30 mouse cellular contexts compared by ENCODE assay signal in the genomic region with DNA sequence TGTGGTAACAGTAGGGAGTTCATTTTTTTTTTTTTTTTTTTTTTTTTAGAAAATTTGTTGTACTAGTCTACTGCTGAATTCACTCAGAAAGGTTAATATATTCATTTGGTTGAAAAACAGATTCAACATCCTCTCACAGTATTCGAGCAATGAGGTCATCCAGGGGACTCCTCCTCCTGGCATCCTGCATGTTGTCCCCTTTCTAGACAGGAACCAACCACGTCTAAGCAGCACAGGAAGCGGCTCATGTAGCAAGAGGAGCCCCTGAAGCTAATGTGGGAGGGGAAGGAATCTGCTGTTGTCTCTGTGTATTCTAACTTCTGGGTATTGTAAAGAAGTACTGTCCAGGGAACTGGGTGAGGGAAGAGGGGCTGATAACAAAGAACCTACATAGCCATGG. TPM values are rescaled to one million over a fixed set of nuclear protein-coding genes. Genes with fewer than 3 reads are reported as not detected.
DNase-seq lines count a peak whose midpoint lies in the region; ATAC-seq and TF ChIP-seq lines count a peak whose summit lies in the region.
"Had no signal": no experiment of that assay in that cellular context is flagged by ENCODE, and none has a peak within 500 bp of the region (broad histone marks: within the 10 kb centered on the region; RNA-seq: fewer than 3 reads in every experiment).

No protein-coding gene starts in this region.

- no peaks in the 10 kb centered on the region for H3K36me3 ChIP-seq in kidney, postnatal 0 days (ENCODE audit: insufficient read depth, low read length)
- no peaks in the 10 kb centered on the region for H3K36me3 ChIP-seq in hindbrain, postnatal 0 days (ENCODE audit: insufficient read depth, low read length)
- no peaks in the 10 kb centered on the region for H3K36me3 ChIP-seq in midbrain, postnatal 0 days (ENCODE audit: insufficient read depth, low read length)
- H3K36me3 ChIP-seq: heart, embryonic 10.5 days; heart, embryonic 15.5 days; hindbrain, embryonic 12.5 days; kidney, embryonic 15.5 days; limb, embryonic 10.5 days; limb, embryonic 15.5 days; liver, embryonic 13.5 days; midbrain, embryonic 12.5 days; neural tube, embryonic 13.5 days had no signal

- 47% methylated on average over 3 of the region's 3 CpGs for WGBS in kidney, postnatal 0 days
- WGBS in hindbrain, postnatal 0 days: 76% methylated on average over 3 of the region's 3 CpGs
- WGBS in midbrain, postnatal 0 days: 75% methylated on average over 3 of the region's 3 CpGs

- no peak overlapping the region for H3K4me2 ChIP-seq in kidney, postnatal 0 days (ENCODE audit: low read length)
- H3K4me2 ChIP-seq in hindbrain, postnatal 0 days (ENCODE audit: low read depth, low read length): no peak overlapping the region
- no peak overlapping the region for H3K4me2 ChIP-seq in midbrain, postnatal 0 days (ENCODE audit: low read depth, low read length, poor library complexity, severe bottlenecking)
- H3K4me2 ChIP-seq: heart, embryonic 15.5 days; hindbrain, embryonic 12.5 days; kidney, embryonic 15.5 days; limb, embryonic 15.5 days; liver, embryonic 13.5 days; midbrain, embryonic 12.5 days; neural tube, embryonic 13.5 days had no signal

- H3K4me3 ChIP-seq in kidney, postnatal 0 days (replicated peaks; ENCODE audit: low read depth, low read length): no peak overlapping the region
- H3K4me3 ChIP-seq in hindbrain, postnatal 0 days (ENCODE audit: low read length): no peak overlapping the region
- H3K4me3 ChIP-seq in midbrain, postnatal 0 days (ENCODE audit: low read depth, low read length): no peak overlapping the region
- H3K4me3 ChIP-seq: heart, embryonic 10.5 days; heart, embryonic 15.5 days; hindbrain, embryonic 12.5 days; kidney, embryonic 15.5 days; limb, embryonic 10.5 days; limb, embryonic 15.5 days; liver, embryonic 13.5 days; midbrain, embryonic 12.5 days; neural tube, embryonic 13.5 days had no signal

- no peak overlapping the region for H3K9ac ChIP-seq in kidney, postnatal 0 days (ENCODE audit: low read depth, low read length)
- H3K9ac ChIP-seq in hindbrain, postnatal 0 days (replicated peaks; ENCODE audit: low read length): no peak overlapping the region
- no peak overlapping the region for H3K9ac ChIP-seq in midbrain, postnatal 0 days (replicated peaks; ENCODE audit: low read length, poor library complexity, severe bottlenecking)
- H3K9ac ChIP-seq: heart, embryonic 15.5 days; hindbrain, embryonic 12.5 days; kidney, embryonic 15.5 days; limb, embryonic 15.5 days; liver, embryonic 13.5 days; midbrain, embryonic 12.5 days; neural tube, embryonic 13.5 days had no signal

- no peak overlapping the region for H3K27ac ChIP-seq in kidney, postnatal 0 days
- H3K27ac ChIP-seq in hindbrain, postnatal 0 days: no peak overlapping the region
- no peak overlapping the region for H3K27ac ChIP-seq in midbrain, postnatal 0 days (ENCODE audit: low read depth, low read length)
- H3K27ac ChIP-seq: heart, embryonic 10.5 days; heart, embryonic 15.5 days; hindbrain, embryonic 12.5 days; kidney, embryonic 15.5 days; limb, embryonic 10.5 days; limb, embryonic 15.5 days; liver, embryonic 13.5 days; macrophage; midbrain, embryonic 12.5 days; neural tube, embryonic 13.5 days had no signal

- H3K9me3 ChIP-seq in kidney, postnatal 0 days (replicated peaks; ENCODE audit: low read length): no peaks in the 10 kb centered on the region
- no peaks in the 10 kb centered on the region for H3K9me3 ChIP-seq in hindbrain, postnatal 0 days (ENCODE audit: low read length)
- H3K9me3 ChIP-seq in midbrain, postnatal 0 days (ENCODE audit: low read length): no peaks in the 10 kb centered on the region
- H3K9me3 ChIP-seq: heart, embryonic 10.5 days; hindbrain, embryonic 12.5 days; kidney, embryonic 15.5 days; limb, embryonic 10.5 days; limb, embryonic 15.5 days; liver, embryonic 13.5 days; midbrain, embryonic 12.5 days; neural tube, embryonic 13.5 days had no signal

- TF ChIP-seq CTCF in kidney, postnatal 0 days (IDR thresholded peaks at IDR 0.05; ENCODE audit: low read depth): no peak
- TF ChIP-seq CTCF in hindbrain, postnatal 0 days (IDR thresholded peaks at IDR 0.05; ENCODE audit: low read depth): no peak
- no peak for TF ChIP-seq CTCF in midbrain, postnatal 0 days (IDR thresholded peaks at IDR 0.05)

- DNase-seq in kidney, postnatal 0 days (ENCODE audit: low spot score): peak; percentile 20
- no peak for DNase-seq in kidney, adult 9 months
- peak; percentile 35 for DNase-seq in thymus, postnatal 0 days (ENCODE audit: low spot score)
- no peak for DNase-seq in thymus, postnatal 25 days
- no peak for DNase-seq in hindbrain, postnatal 0 days (ENCODE audit: low spot score)
- no peak for DNase-seq in midbrain, postnatal 0 days (ENCODE audit: low spot score)
- DNase-seq: adrenal gland, adult 2 months; adrenal gland, postnatal 36 days; cerebellum, adult 2 months; cerebellum, postnatal 14 days; gastrocnemius, postnatal 14 days; heart, adult 11 months; heart, postnatal 36 days; kidney, adult 11 months; kidney, postnatal 4 days; liver, embryonic 13.5 days; lung, adult 18-20 months; right cerebral cortex, postnatal 4 days had no signal

- H3K27me3 ChIP-seq in kidney, postnatal 0 days (ENCODE audit: insufficient read depth, low read length): no peaks in the 10 kb centered on the region
- H3K27me3 ChIP-seq in hindbrain, postnatal 0 days (ENCODE audit: insufficient read depth, low read length): no peaks in the 10 kb centered on the region
- no peaks in the 10 kb centered on the region for H3K27me3 ChIP-seq in midbrain, postnatal 0 days (ENCODE audit: insufficient read depth, low read length)
- H3K27me3 ChIP-seq: heart, embryonic 15.5 days; hindbrain, embryonic 12.5 days; kidney, embryonic 15.5 days; limb, embryonic 15.5 days; liver, embryonic 13.5 days; midbrain, embryonic 12.5 days; neural tube, embryonic 13.5 days had no signal

- H3K4me1 ChIP-seq in kidney, postnatal 0 days (replicated peaks; ENCODE audit: insufficient read depth, low read length): no peaks in the 10 kb centered on the region
- H3K4me1 ChIP-seq in hindbrain, postnatal 0 days (ENCODE audit: insufficient read depth, low read length): no peaks in the 10 kb centered on the region
- H3K4me1 ChIP-seq in midbrain, postnatal 0 days (ENCODE audit: insufficient read depth, low read length): no peaks in the 10 kb centered on the region

- no peak for ATAC-seq in kidney, postnatal 0 days (replicated peaks; ENCODE audit: low FRiP score, low read depth)
- peak; percentile 83 for ATAC-seq in activated CD4-positive, CD25-positive, alpha-beta regulatory T cell, adult 4 months
- ATAC-seq in inflammation-experienced regulatory T-cells, adult 6 months: peak; percentile 99
- no peak for ATAC-seq in hindbrain, postnatal 0 days
- ATAC-seq in midbrain, postnatal 0 days (ENCODE audit: low FRiP score): no peak
- ATAC-seq: forebrain, embryonic 14.5 days had no signal

RNA-seq across cellular contexts. Expression of a gene that starts 18.4 kb away (rescaled TPM):
- polyA plus RNA-seq in kidney, postnatal 0 days (2015; fragmentation: Nextera tagmentation; extraction: Ambion mirVana): 11.2 and 13.1 TPM in 2 replicates
- 5.5 and 6.3 TPM in 2 replicates for polyA plus RNA-seq in thymus, postnatal 0 days (2015; fragmentation: Nextera tagmentation; extraction: Ambion mirVana)
- polyA plus RNA-seq in activated CD4-positive, CD25-positive, alpha-beta regulatory T cell, adult 4 months (2017; shearing (Covaris generic)): 1 to 10 TPM; 3.5 to 5.7 TPM
- 1 to 10 TPM; 4.1 to 9.6 (median 6.5) TPM for polyA plus RNA-seq in inflammation-experienced regulatory T-cells, adult 6 months (2017; shearing (Covaris generic))
- 21.6 and 48.7 TPM in 2 replicates for total RNA-seq in hindbrain, postnatal 0 days (2014; rRNA removed)
- polyA plus RNA-seq in hindbrain, postnatal 0 days (2015; fragmentation: Nextera tagmentation; extraction: Ambion mirVana): 11.6 and 13.3 TPM in 2 replicates
- total RNA-seq in midbrain, postnatal 0 days (2014; rRNA removed): 31.4 and 31.7 TPM in 2 replicates
- 10.1 TPM in 2 replicates for polyA plus RNA-seq in midbrain, postnatal 0 days (2015; fragmentation: Nextera tagmentation; extraction: Ambion mirVana)

Comparison
In these comparisons a context has a peak if more than half of its experiments do, and no peak if none do; other contexts are left out.
1. DNase-seq: peak in kidney, postnatal 0 days (single experiment) and thymus, postnatal 0 days (single experiment); none in kidney, adult 9 months (single experiment), thymus, postnatal 25 days (single experiment), hindbrain, postnatal 0 days (single experiment) and midbrain, postnatal 0 days (single experiment).
2. ATAC-seq: peak in activated CD4-positive, CD25-positive, alpha-beta regulatory T cell, adult 4 months (single experiment) and inflammation-experienced regulatory T-cells, adult 6 months (single experiment); none in kidney, postnatal 0 days (single experiment), hindbrain, postnatal 0 days (single experiment) and midbrain, postnatal 0 days (single experiment).